Mouse (Mus musculus) T-cell, adult 2 months (primary cell): Measurements from ENCODE around the gene Zfp46.

Experiments used
- DNase-seq: peaks from one replicate; pipeline ENCODE4 v3.0.0; 2022; ENCODE audit warnings: low spot score

The Zfp46 gene

DNA sequence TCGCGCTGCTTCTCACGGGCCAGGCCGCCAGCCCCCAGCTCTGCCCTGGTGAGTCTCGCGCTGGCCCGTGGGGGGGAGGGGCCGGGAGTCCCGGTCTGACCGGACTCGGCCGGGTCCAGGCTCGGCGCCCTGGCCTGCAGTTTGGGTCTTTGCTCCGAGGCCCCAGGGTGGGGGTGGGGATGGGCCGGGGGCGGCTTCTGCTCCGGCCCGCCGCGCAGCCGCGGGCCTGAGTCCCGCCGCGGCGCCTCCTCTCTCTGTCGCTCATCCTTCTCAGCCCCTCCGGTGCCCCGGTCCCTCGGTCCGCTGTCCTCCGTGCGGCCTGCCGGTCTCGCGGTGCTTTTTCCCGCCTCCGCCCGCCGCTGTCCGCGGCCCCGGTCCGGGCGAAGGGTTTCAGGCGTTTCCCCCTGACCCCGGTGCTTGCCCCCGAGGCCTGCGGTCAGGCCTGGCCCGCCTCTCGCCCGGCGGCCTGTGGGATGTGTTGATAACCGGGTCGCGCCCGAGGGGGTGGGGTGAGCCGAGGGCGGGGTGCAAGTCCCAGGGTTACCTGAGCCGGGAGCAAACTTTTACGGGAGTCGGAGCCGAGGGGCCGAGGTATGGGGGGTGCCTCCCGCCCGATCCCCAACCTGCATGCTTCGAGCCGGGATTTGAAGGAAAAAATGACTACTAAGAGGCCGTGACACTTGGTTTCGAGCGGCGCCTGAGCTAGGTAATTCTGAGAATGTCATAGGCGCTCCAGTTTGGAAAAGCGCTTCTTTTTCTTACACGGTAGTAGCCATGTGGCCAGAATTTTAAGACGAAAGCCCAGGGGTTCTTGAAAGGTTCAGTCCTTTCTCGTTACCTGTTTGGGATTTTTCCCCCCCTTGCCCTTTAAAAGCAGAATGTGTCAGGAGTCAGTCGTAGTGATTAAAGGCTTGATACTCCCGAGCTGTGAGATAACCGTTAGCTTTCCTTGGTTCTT lies 26.8 kb downstream of the Zfp46 start:
- DNase-seq, result peak; percentile 35

DNA sequence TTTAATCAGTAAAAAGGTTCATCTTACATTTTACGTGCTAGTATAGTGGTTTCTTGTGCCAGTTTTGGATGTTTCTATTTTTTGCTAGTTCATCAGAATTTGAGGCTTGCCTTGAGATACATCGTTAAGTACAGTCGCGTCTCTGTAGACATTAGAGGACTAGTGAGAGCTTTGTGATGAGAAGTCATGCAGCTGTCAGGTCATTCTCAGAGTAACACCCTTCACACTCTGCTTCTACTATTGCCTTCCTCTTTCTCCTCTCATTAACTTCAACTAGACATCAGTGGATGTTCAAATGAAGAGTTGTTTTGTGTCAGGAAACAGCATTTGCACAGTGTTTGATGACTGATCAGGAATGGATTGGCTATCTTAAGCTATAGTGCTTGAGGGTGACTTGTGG lies 28.1 kb downstream of the Zfp46 start:
- DNase-seq, result no peak

DNA sequence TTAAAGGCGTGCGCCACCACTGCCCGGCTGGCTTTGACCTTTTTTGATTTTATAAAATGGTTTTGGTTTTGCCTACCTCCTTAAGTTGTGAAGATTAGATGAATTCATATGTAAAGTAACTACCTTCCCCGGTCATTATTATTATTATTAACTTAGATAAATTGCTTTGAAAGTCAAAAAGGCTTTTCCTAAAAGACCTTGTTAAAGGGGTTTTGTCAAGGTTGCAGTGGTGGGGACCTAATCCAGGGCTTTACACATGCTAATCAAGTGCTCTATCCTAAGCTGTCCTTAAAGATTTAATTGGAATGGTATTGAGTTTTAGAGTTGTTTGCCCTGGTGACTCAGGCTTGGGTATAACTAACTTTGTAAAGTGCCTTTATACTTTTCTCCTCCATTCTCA lies 33.2 kb downstream of the Zfp46 start:
- no peak for DNase-seq

DNA sequence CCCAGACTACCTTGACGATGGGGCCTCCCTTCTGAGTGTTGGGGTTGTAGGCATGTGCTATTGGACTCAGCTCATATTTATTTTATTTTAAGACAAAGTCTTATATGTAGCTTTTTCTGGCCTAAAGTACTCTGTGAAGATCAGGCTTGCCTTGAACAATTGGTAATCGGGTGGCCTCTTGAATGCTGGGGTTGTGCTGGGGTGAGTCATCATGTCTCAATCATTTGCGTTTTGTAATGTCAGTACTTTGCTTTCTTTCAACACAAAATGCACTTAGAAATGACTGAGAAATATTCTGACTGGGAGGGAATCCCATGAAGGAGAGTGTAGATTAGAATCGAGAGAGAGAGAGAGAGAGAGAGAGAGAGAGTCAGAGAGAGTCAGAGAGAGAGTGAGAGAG lies 35.5 kb downstream of the Zfp46 start:
- DNase-seq, result no peak

DNA sequence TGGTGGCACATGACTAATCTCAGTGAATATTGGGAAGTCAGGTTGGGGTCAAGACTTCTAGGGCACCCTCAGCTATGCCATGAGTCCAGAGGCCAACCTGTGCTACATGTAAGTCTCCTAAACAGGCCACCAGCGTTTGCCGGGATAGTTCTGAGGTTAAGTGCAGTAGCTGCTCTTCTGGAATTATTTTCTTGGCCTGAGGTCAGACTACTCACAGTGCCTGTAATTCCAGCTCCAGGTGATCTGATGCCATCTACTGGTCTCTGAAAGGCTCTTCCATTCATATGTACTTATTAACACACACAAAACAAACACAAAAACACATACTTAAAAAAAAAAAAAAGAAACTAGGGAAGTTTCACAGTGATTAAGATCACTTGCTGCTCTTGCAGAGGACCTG lies 39.7 kb downstream of the Zfp46 start:
- no peak for DNase-seq

DNA sequence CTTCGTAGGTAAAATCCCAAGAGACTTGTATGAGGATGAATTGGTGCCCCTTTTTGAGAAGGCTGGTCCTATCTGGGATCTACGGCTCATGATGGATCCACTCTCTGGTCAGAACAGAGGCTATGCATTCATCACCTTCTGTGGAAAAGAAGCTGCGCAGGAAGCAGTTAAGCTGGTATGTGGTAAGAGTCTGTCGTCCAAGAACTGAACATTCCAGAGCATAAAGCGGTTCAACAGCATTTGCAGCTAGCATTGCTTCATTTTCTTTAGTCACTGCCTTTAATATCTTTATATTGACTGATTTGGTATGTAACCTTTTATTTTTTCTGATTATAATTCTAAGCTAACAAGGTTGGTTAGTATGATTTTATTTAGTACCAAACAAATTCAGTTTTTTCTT lies 42.8 kb downstream of the Zfp46 start:
- no peak for DNase-seq

DNA sequence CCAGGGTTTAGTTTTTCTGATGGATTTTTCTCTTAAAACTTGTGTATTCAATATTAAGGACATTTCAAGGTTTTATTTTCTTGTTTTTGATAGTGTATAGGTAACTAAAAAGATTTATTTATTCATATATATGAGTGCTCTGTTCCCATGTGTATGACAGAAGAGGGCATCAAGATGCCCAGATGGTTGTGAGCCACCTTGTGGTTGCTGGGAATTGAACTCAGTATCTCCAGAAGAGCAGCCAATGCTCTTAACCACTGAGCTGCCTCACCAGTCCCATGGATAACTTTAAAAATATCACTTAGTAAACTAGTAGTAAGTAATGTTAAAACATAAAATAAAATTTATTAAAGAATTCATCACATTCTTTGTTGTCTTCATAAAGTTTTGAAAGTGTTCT lies 43.6 kb downstream of the Zfp46 start:
- no peak for DNase-seq

DNA sequence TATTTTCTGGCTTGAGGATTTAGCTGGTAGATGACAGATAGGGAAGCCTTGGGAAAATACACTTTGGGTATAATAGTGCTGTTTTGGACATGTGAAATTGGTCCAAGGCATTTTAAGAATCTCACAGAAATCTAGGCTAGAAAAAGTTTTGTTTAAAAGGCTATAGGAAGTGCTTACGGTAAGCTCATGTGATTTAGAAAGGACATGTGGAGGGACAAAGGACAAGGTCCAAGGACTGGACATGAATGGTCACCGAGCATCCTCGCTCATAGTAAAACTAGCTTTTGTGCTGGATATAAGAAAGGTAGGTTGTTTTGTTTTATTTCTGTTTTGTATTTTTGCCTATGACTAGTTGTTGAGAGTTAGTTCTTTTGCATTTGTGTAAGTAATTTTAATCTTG lies 47.2 kb downstream of the Zfp46 start:
- DNase-seq, result no peak

DNA sequence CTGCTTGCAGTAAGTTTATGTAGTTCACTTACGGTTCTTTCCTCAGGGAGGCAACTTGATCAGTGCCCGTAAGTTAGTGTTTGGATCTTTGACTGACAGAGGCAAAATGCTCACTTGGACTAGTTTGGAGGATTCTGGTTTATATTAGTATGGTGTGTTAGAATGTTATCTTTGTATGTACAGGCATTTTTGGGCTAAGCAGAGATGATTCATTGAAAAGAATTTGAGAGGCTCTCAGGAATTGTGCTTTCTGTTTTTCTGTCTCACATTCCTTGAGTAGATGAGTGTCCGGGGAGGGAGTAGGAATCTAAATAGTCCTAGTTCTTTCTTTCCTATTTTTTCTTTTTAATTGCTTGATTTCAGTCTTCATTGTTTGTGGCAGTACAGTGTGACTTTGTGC lies 48.7 kb downstream of the Zfp46 start:
- no peak for DNase-seq

DNA sequence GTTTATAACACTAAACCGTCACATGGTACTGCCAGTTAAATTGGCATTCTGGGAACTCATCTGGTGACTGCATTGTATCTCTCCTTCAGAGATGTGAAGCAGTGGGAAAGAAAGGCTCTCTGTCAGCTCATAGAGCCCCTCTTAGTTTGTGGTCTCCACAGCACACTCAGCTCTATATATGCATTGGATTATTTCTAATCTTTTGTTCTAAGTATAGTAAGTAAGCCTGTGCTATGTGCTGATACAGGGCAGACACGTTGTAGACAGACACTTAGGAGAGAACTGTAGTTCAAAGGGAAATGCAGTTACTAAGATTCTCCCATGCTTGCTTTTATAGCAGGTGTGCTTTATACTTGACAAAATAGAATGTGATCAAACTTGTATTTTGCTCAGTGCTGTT lies 50.6 kb downstream of the Zfp46 start:
- DNase-seq, result no peak

DNA sequence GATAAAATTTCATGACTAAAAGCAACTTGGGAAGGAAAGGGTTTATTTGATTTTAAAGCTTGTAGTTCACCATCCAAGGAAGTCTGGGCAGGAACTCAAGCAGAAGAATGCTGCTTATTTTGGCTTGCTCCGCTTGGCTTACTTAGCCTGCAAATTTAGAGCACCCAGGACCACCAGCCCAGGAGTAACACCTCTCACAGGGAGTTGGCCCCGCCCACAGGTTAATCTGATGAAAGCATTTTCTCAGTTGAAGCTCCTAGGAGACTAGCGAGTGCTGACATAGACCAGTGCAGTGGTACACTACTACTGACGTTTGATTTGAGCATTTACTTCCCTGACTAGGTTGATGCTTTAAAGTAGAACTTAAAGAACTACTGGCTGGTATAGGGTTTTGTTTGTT lies 52.6 kb downstream of the Zfp46 start:
- no peak for DNase-seq
